Mouse (Mus musculus): Measurements from ENCODE around the gene Ank2.

GRCm38 (mm10) chr3:127183998-127184753, 315.0 kb downstream of the Ank2 start:
- TF ChIP-seq GATA1 (IDR thresholded peaks at IDR 0.05; ENCODE audit: low read length) = no peak
- no peak for TF ChIP-seq TAL1 (IDR thresholded peaks at IDR 0.05; ENCODE audit: low read length)
